In genomic region chr3:70543911-70544310, GRCm38 (mm10) we compare ENCODE assay signal across 23 mouse cellular contexts.
A peak's percentile ranks its signal among the peaks of the same experiment; 100 is the strongest.
DNase-seq lines count a peak whose midpoint lies in the region; ATAC-seq and TF ChIP-seq lines count a peak whose summit lies in the region.
"Had no signal": no experiment of that assay in that cellular context is flagged by ENCODE, and none has a peak within 500 bp of the region (broad histone marks: within the 10 kb centered on the region; RNA-seq: fewer than 3 reads in every experiment).

No protein-coding gene starts in this region.

- TF ChIP-seq CTCF in embryonic fibroblast, embryonic 13.5 days (IDR thresholded peaks at IDR 0.05; ENCODE audit: borderline replicate concordance, insufficient read depth, low read length): no peak

- H3K27ac ChIP-seq in embryonic fibroblast, embryonic 13.5 days (ENCODE audit: insufficient read depth, low read length): peak overlapping the region; percentile 65; the same call in 1 of the 2 replicates
- no peak overlapping the region for H3K27ac ChIP-seq in kidney, embryonic 16.5 days (ENCODE audit: low read length)
- H3K27ac ChIP-seq: embryonic facial prominence, embryonic 15.5 days; forebrain, embryonic 15.5 days; heart, adult 2 months; hindbrain, embryonic 10.5 days; hindbrain, embryonic 14.5 days had no signal

- no peaks in the 10 kb centered on the region; the same call in 1 of the 2 replicates for H3K4me1 ChIP-seq in embryonic fibroblast, embryonic 13.5 days (ENCODE audit: control insufficient read depth, insufficient read depth, low read length)
- H3K4me1 ChIP-seq in kidney, embryonic 16.5 days (ENCODE audit: insufficient read depth, low read length): no peaks in the 10 kb centered on the region
- H3K4me1 ChIP-seq: embryonic facial prominence, embryonic 15.5 days; forebrain, embryonic 15.5 days; heart, embryonic 12.5 days; hindbrain, embryonic 10.5 days had no signal

- peak; percentile 47 to 61 for DNase-seq in frontal cortex, adult 2 months (ENCODE audit: extremely low spot score in 1 of 2, low spot score in 1 of 2)
- no peak for DNase-seq in frontal cortex, postnatal 25 days (ENCODE audit: low spot score in 2 of 2)
- DNase-seq in right cerebral cortex, adult 18-20 months: peak; percentile 34
- no peak for DNase-seq in right cerebral cortex, postnatal 25 days
- DNase-seq in telencephalon, adult 2 months (ENCODE audit: low read depth, low spot score): peak; percentile 83
- no peak for DNase-seq in spleen, adult 18-20 months
- DNase-seq: adrenal gland, adult 8-10 months; adrenal gland, postnatal 36 days; cerebellum, adult 11 months; cerebellum, adult 8-10 months; cerebellum, postnatal 14 days; embryo, embryonic 11 days; gastrocnemius, postnatal 14 days; heart, adult 2 months had no signal

- no peaks in the 10 kb centered on the region for H3K27me3 ChIP-seq in kidney, embryonic 16.5 days (ENCODE audit: insufficient read depth, low read length)
- H3K27me3 ChIP-seq: embryonic facial prominence, embryonic 15.5 days; forebrain, embryonic 15.5 days; heart, embryonic 12.5 days had no signal

- H3K4me3 ChIP-seq in embryonic fibroblast, embryonic 13.5 days (ENCODE audit: insufficient read depth, low read length): no peak overlapping the region
- no peak overlapping the region for H3K4me3 ChIP-seq in kidney, embryonic 16.5 days (ENCODE audit: low read length)
- H3K4me3 ChIP-seq: embryonic facial prominence, embryonic 15.5 days; forebrain, embryonic 15.5 days; heart, adult 2 months; heart, embryonic 12.5 days; hindbrain, embryonic 10.5 days had no signal

- no peak for TF ChIP-seq POLR2A in embryonic fibroblast, embryonic 13.5 days (IDR thresholded peaks at IDR 0.05; ENCODE audit: low read depth, low read length)

- H3K4me2 ChIP-seq in kidney, embryonic 16.5 days (replicated peaks; ENCODE audit: low read depth, low read length): no peak overlapping the region
- H3K4me2 ChIP-seq: embryonic facial prominence, embryonic 15.5 days; forebrain, embryonic 15.5 days; heart, embryonic 12.5 days; hindbrain, embryonic 14.5 days had no signal

- no peak for ATAC-seq in kidney, embryonic 16.5 days (ENCODE audit: low FRiP score, low TSS enrichment)
- ATAC-seq: CD4-positive, CD25-positive, alpha-beta regulatory T cell, adult 4 months; forebrain, embryonic 15.5 days had no signal

- no peaks in the 10 kb centered on the region for H3K36me3 ChIP-seq in kidney, embryonic 16.5 days (ENCODE audit: insufficient read depth, low read length)
- H3K36me3 ChIP-seq: embryonic facial prominence, embryonic 15.5 days; forebrain, embryonic 15.5 days; G1E; heart, embryonic 12.5 days; hindbrain, embryonic 10.5 days had no signal

- no peaks in the 10 kb centered on the region for H3K9me3 ChIP-seq in kidney, embryonic 16.5 days (ENCODE audit: low read length)
- H3K9me3 ChIP-seq: embryonic facial prominence, embryonic 15.5 days; forebrain, embryonic 15.5 days; heart, embryonic 12.5 days; hindbrain, embryonic 10.5 days had no signal

- no peak overlapping the region for H3K9ac ChIP-seq in kidney, embryonic 16.5 days (replicated peaks; ENCODE audit: low read length)
- H3K9ac ChIP-seq: embryonic facial prominence, embryonic 15.5 days; forebrain, embryonic 15.5 days; heart, embryonic 12.5 days; hindbrain, embryonic 14.5 days had no signal

- WGBS in kidney, embryonic 16.5 days: 78% methylated on average over 1 of the region's 1 CpGs

Comparison
In these comparisons a context has a peak if more than half of its experiments do, and no peak if none do; other contexts are left out.
1. DNase-seq: peak in frontal cortex, adult 2 months (2 of 2), right cerebral cortex, adult 18-20 months (single experiment) and telencephalon, adult 2 months (single experiment); none in frontal cortex, postnatal 25 days (0 of 2), right cerebral cortex, postnatal 25 days (single experiment) and spleen, adult 18-20 months (0 of 2).